ENCODE assay signal across 12 mouse cellular contexts in genomic region chr11:54785566-54785965, GRCm38 (mm10). TPM values are rescaled to one million over a fixed set of nuclear protein-coding genes. Genes with fewer than 3 reads are reported as not detected.
DNase-seq lines count a peak whose midpoint lies in the region; ATAC-seq and TF ChIP-seq lines count a peak whose summit lies in the region.
"Had no signal": no experiment of that assay in that cellular context is flagged by ENCODE, and none has a peak within 500 bp of the region (broad histone marks: within the 10 kb centered on the region; RNA-seq: fewer than 3 reads in every experiment).

No protein-coding gene starts in this region.

- 85% methylated on average over 3 of the region's 3 CpGs for WGBS in forebrain, embryonic 14.5 days
- WGBS in limb, embryonic 12.5 days: 90% methylated on average over 3 of the region's 3 CpGs
- WGBS in neural tube, embryonic 15.5 days: 92% methylated on average over 3 of the region's 3 CpGs

- H3K36me3 ChIP-seq in forebrain, embryonic 14.5 days (ENCODE audit: control insufficient read depth, insufficient read depth, low read length): no peaks in the 10 kb centered on the region
- peaks cover 7% of the 10 kb centered on the region; the same call in 1 of the 2 replicates for H3K36me3 ChIP-seq in limb, embryonic 12.5 days
- H3K36me3 ChIP-seq in neural tube, embryonic 15.5 days: no peaks in the 10 kb centered on the region

- H3K9me3 ChIP-seq in forebrain, embryonic 14.5 days (replicated peaks; ENCODE audit: control insufficient read depth, low read length): no peaks in the 10 kb centered on the region
- H3K9me3 ChIP-seq in limb, embryonic 12.5 days: no peaks in the 10 kb centered on the region
- no peaks in the 10 kb centered on the region for H3K9me3 ChIP-seq in neural tube, embryonic 15.5 days (replicated peaks)
- H3K9me3 ChIP-seq: embryonic facial prominence, embryonic 15.5 days; heart, embryonic 15.5 days had no signal

- H3K4me1 ChIP-seq in forebrain, embryonic 14.5 days (ENCODE audit: control insufficient read depth, insufficient read depth, low read length): peaks cover 9% of the 10 kb centered on the region; the same call in 1 of the 2 replicates
- peaks cover 7% of the 10 kb centered on the region for H3K4me1 ChIP-seq in limb, embryonic 12.5 days (replicated peaks)
- peaks cover 36% of the 10 kb centered on the region for H3K4me1 ChIP-seq in neural tube, embryonic 15.5 days

- intact Hi-C loops in left cerebral cortex, adult 2 months (cut with DNase I): loop anchor here (5.0 kb wide), 1 partner anchor 83 kb away; no protein-coding TSS in a partner anchor
- intact Hi-C loops in left cerebral cortex, postnatal 36 days (cut with DNase I): loop anchor here (5.0 kb wide), 2 partner anchors 58 to 78 kb away; no protein-coding TSS in a partner anchor

- DNase-seq in left cerebral cortex, adult 2 months (ENCODE audit: extremely low spot score in 1 of 2, low spot score in 2 of 2): no peak
- DNase-seq in left cerebral cortex, postnatal 36 days (ENCODE audit: low spot score in 2 of 2): no peak
- no peak for DNase-seq in forebrain, embryonic 14.5 days (ENCODE audit: low spot score)
- DNase-seq in spleen, postnatal 36 days (ENCODE audit: low spot score in 2 of 2): no peak
- DNase-seq in layer of hippocampus, adult 9-10 months (ENCODE audit: low spot score): no peak
- no peak for DNase-seq in embryo, embryonic 9.5 days (ENCODE audit: extremely low spot score)
- DNase-seq: kidney, postnatal 36 days; thymus, postnatal 25 days had no signal

- H3K4me2 ChIP-seq in forebrain, embryonic 14.5 days (ENCODE audit: low read length): peak overlapping the region; percentile 67
- H3K4me2 ChIP-seq in limb, embryonic 12.5 days: peak overlapping the region; percentile 64
- peak overlapping the region; percentile 68 for H3K4me2 ChIP-seq in neural tube, embryonic 15.5 days

- ATAC-seq in forebrain, embryonic 14.5 days: no peak
- no peak for ATAC-seq in limb, embryonic 12.5 days (ENCODE audit: insufficient number of reproducible peaks, insufficient read depth, low FRiP score, low TSS enrichment, low read depth)
- no peak for ATAC-seq in neural tube, embryonic 15.5 days (ENCODE audit: low FRiP score)

- H3K4me3 ChIP-seq in left cerebral cortex, adult 2 months: peak overlapping the region; percentile 98
- 0 out of 2 replicates have a peak overlapping the region, but pooled peaks have one; percentile 96 for H3K4me3 ChIP-seq in forebrain, embryonic 14.5 days (ENCODE audit: low read depth, low read length)
- peak overlapping the region; percentile 89; the same call in 1 of the 2 replicates for H3K4me3 ChIP-seq in limb, embryonic 12.5 days (replicated peaks)
- H3K4me3 ChIP-seq in neural tube, embryonic 15.5 days (replicated peaks): no peak overlapping the region

- no peaks in the 10 kb centered on the region for H3K27me3 ChIP-seq in forebrain, embryonic 14.5 days (replicated peaks; ENCODE audit: control insufficient read depth, insufficient read depth, low read length)
- H3K27me3 ChIP-seq in limb, embryonic 12.5 days: no peaks in the 10 kb centered on the region
- H3K27me3 ChIP-seq in neural tube, embryonic 15.5 days (replicated peaks): no peaks in the 10 kb centered on the region
- H3K27me3 ChIP-seq: embryonic facial prominence, embryonic 15.5 days; heart, embryonic 15.5 days had no signal

- no peak overlapping the region for H3K27ac ChIP-seq in left cerebral cortex, adult 2 months
- no peak overlapping the region for H3K27ac ChIP-seq in forebrain, embryonic 14.5 days (ENCODE audit: low read depth, low read length)
- no peak overlapping the region for H3K27ac ChIP-seq in limb, embryonic 12.5 days
- no peak overlapping the region for H3K27ac ChIP-seq in neural tube, embryonic 15.5 days (replicated peaks)

- H3K9ac ChIP-seq in forebrain, embryonic 14.5 days (ENCODE audit: low read length): no peak overlapping the region
- H3K9ac ChIP-seq in limb, embryonic 12.5 days (replicated peaks): no peak overlapping the region
- no peak overlapping the region for H3K9ac ChIP-seq in neural tube, embryonic 15.5 days (replicated peaks)

- TF ChIP-seq CTCF in left cerebral cortex, adult 2 months (IDR thresholded peaks at IDR 0.05): no peak; the same call in 1 of the 2 replicates

RNA-seq across cellular contexts. Expression of gene Cdc42se2, which starts 1.9 kb away (rescaled TPM):
- 100 to 1,000 TPM; 122 to 126 TPM for total RNA-seq in left cerebral cortex, adult 2 months (2021)
- total RNA-seq in left cerebral cortex, postnatal 36 days (2021): 100 to 1,000 TPM; 130 to 148 TPM
- 221 and 226 TPM in 2 replicates for polyA plus RNA-seq in forebrain, embryonic 14.5 days (2014; fragmentation: Nextera tagmentation; extraction: Ambion mirVana)
- 118 and 119 TPM in 2 replicates for polyA plus RNA-seq in limb, embryonic 12.5 days (2016; fragmentation: Nextera tagmentation; extraction: Ambion mirVana)
- polyA plus RNA-seq in neural tube, embryonic 15.5 days (2015; fragmentation: Nextera tagmentation; extraction: Ambion mirVana): 120 and 130 TPM in 2 replicates
